Mouse (Mus musculus) MEL (cell line): ENCODE measurements around the gene Zcchc14.
A peak's percentile ranks its signal among the peaks of the same experiment; 100 is the strongest.

Source experiments
- BHLHE40 ChIP-seq: IDR thresholded peaks from 2 replicates; pipeline ENCODE4 v1.6.1; 2012; ENCODE audit warnings: low read depth, mild to moderate bottlenecking, inconsistent platforms, low read length, improper control_type of control experiment, borderline replicate concordance
- CHD2 ChIP-seq: IDR thresholded peaks from 2 replicates; pipeline ENCODE4 v1.6.1; 2011; ENCODE audit warnings: low read length, improper control_type of control experiment
- CTCF ChIP-seq, 3 experiments: IDR thresholded peaks in 2 of 3; conservative IDR thresholded peaks in 1 of 3; 2 replicates each; pipeline ENCODE4 v1.5.1; 2011 to 2012; ENCODE audit warnings: low read length in 3 of 3, low read depth in 2 of 3, mild to moderate bottlenecking in 2 of 3, improper control_type of control experiment in 1 of 3, inconsistent platforms in 1 of 3, mixed read lengths in 1 of 3, moderate library complexity in 1 of 3; ENCODE audit not compliant: control insufficient read depth in 1 of 3, insufficient read depth in 1 of 3, poor library complexity in 1 of 3, severe bottlenecking in 1 of 3
- E2F4 ChIP-seq: IDR thresholded peaks from 2 replicates; pipeline ENCODE4 v1.6.1; 2011; ENCODE audit warnings: low read depth, low read length, improper control_type of control experiment, borderline replicate concordance
- EP300 ChIP-seq, 2 experiments: IDR thresholded peaks; 2 replicates each; pipeline ENCODE4 v1.6.1; 2011; ENCODE audit warnings: improper control_type of control experiment in 2 of 2, low read length in 2 of 2, low read depth in 1 of 2, mild to moderate bottlenecking in 1 of 2
- ETS1 ChIP-seq: IDR thresholded peaks from 2 replicates; pipeline ENCODE4 v1.6.1; 2012; ENCODE audit warnings: low read depth, mild to moderate bottlenecking, inconsistent platforms, low read length, improper control_type of control experiment, moderate library complexity
- HCFC1 ChIP-seq: IDR thresholded peaks from 2 replicates; pipeline ENCODE4 v1.6.1; 2012; ENCODE audit warnings: low read depth, mild to moderate bottlenecking, inconsistent platforms, low read length, improper control_type of control experiment, moderate library complexity
- MAX ChIP-seq: IDR thresholded peaks from 2 replicates; pipeline ENCODE4 v1.6.1; 2011; ENCODE audit warnings: low read length, improper control_type of control experiment
- POLR2A ChIP-seq, 2 experiments: IDR thresholded peaks; 2 replicates each; pipeline ENCODE4 v1.6.1; 2011 to 2012; ENCODE audit warnings: low read length in 2 of 2, mild to moderate bottlenecking in 2 of 2, control low read depth in 1 of 2, improper control_type of control experiment in 1 of 2, low read depth in 1 of 2, moderate library complexity in 1 of 2; ENCODE audit not compliant: control insufficient read depth in 1 of 2, insufficient read depth in 1 of 2, poor library complexity in 1 of 2
- UBTF ChIP-seq: IDR thresholded peaks from 2 replicates; pipeline ENCODE4 v1.6.1; 2012; ENCODE audit warnings: low read depth, mild to moderate bottlenecking, inconsistent platforms, low read length, improper control_type of control experiment, moderate library complexity, borderline replicate concordance; ENCODE audit not compliant: insufficient read depth
- USF1 ChIP-seq: IDR thresholded peaks from 2 replicates; pipeline ENCODE4 v1.6.1; 2014; ENCODE audit warnings: low read depth, mild to moderate bottlenecking, inconsistent platforms, low read length, improper control_type of control experiment, moderate library complexity
- ZC3H11A ChIP-seq: IDR thresholded peaks from 2 replicates; pipeline ENCODE4 v1.6.1; 2012; ENCODE audit warnings: low read depth, mild to moderate bottlenecking, inconsistent platforms, low read length, improper control_type of control experiment
- ZKSCAN1 ChIP-seq: IDR thresholded peaks from 2 replicates; pipeline ENCODE4 v1.6.1; 2012; ENCODE audit warnings: low read depth, mild to moderate bottlenecking, inconsistent platforms, low read length, improper control_type of control experiment, moderate library complexity
- ZNF384 ChIP-seq: IDR thresholded peaks from 2 replicates; pipeline ENCODE4 v1.6.1; 2012; ENCODE audit warnings: low read depth, mild to moderate bottlenecking, inconsistent platforms, low read length, improper control_type of control experiment

DNA sequence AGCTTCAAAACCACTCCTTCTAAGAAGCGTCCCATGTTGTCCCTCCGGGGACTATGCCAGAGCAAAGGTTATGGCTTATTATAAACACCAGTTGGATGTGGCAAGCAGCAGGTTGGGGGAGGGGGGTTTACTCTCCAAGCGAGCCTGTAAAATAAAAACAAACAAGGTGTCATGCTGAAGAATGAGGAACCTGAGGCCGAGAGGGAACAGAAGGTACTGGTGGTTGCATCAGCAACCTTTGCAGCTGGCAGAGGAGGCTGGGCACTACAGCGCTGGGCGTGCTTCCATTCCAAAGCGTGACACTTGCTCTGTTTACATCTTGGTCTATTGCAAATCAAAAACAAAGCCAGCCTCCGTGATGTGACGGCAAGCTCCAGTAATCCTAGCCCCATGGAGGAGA, 72.2 kb downstream of the Zcchc14 start:
- TF ChIP-seq ETS1 (peak; percentile 92), MAX (peak; percentile 59), ZKSCAN1 (no peak), CTCF (IDR thresholded peaks at IDR 0.05 in 2 of 3, conservative IDR thresholded peaks at IDR 0.05 in 1 of 3; ENCODE audit: control insufficient read depth in 1 of 3, insufficient read depth in 1 of 3, low read depth in 2 of 3, low read length in 3 of 3, poor library complexity in 1 of 3, severe bottlenecking in 1 of 3) (no peak), CHD2 (no peak), ZNF384 (no peak), ZC3H11A (no peak), EP300 (IDR thresholded peaks at IDR 0.05; ENCODE audit: low read depth in 1 of 2, low read length in 2 of 2) (peak in 1 of 2 experiments; percentile 26; a peak in 1 of 4 replicates), POLR2A (IDR thresholded peaks at IDR 0.05; ENCODE audit: control insufficient read depth in 1 of 2, insufficient read depth in 1 of 2, low read depth in 1 of 2, low read length in 2 of 2, poor library complexity in 1 of 2) (no peak), E2F4 (no peak), UBTF (no peak), USF1 (no peak), HCFC1 (peak; percentile 32; the same call in 1 of the 2 replicates), BHLHE40 (no peak)
